Mouse (Mus musculus) lung, adult 2 months (tissue): ENCODE data around the gene Ctnnal1. TPM values are rescaled to one million over a fixed set of nuclear protein-coding genes. Genes with fewer than 3 reads are reported as not detected.
"Not testable (repeated sequence)": the region's sequence is repeated elsewhere in the genome, so short reads cannot be mapped to it uniquely, and the experiment has no call there.

Source experiments
- DNase-seq: peaks from one replicate; pipeline ENCODE4 v3.0.0; 2022
- H3K4me1 ChIP-seq: fragments of 200-500 bp; 2 replicates; pipeline ENCODE4 v1.6.1; 2011; ENCODE audit warnings: low read length; ENCODE audit not compliant: control insufficient read depth, insufficient read depth
- H3K4me3 ChIP-seq: fragments of 200-500 bp; replicated peaks from 2 replicates; pipeline ENCODE3; 2011; ENCODE audit warnings: low read depth, mild to moderate bottlenecking, control low read depth, low read length; ENCODE audit errors: extremely low read depth
- CTCF ChIP-seq: fragments of 200-500 bp; IDR thresholded peaks from 2 replicates; pipeline ENCODE4 v1.5.1; 2011; ENCODE audit warnings: mild to moderate bottlenecking, low read length, control low read depth; ENCODE audit not compliant: insufficient read depth
- POLR2A ChIP-seq: fragments of 200-500 bp; IDR thresholded peaks from 2 replicates; pipeline ENCODE4 v1.6.1; 2011; ENCODE audit warnings: low read depth, mild to moderate bottlenecking, control low read depth, low read length, borderline replicate concordance; ENCODE audit errors: extremely low read depth
- WGBS: fragments of 180-500 bp; shearing (Covaris S2); methylation state at CpG from one replicate; pipeline ENCODE4 v1.1.7; 2018; 5-methylcytosine and 5-hydroxymethylcytosine counted together
- polyA plus RNA-seq: library from polyadenylated mRNA; depleted of rRNA; stranded (reverse); fragments of >200 nt; gene quantifications from 2 replicates; pipeline ENCODE4 v1.2.3, GENCODE M21; 2012

Ctnnal1 gene
- polyA plus RNA-seq, 1 experiment: 8.8 TPM

- TF ChIP-seq POLR2A: no peak
- no peak for TF ChIP-seq CTCF
- 85% methylated on average over 3 of the region's 3 CpGs for WGBS
- H3K4me1 ChIP-seq: 0 out of 2 replicates have a peak, but pooled peaks cover 3% of the 10 kb centered on the region
- DNase-seq: no peak
- no peak overlapping the region for H3K4me3 ChIP-seq
These were observed 29.2 kb upstream of the Ctnnal1 start for GRCm38 (mm10) chr4:56894196-56894595.

- no peak for DNase-seq
- 54% methylated on average over 6 of the region's 6 CpGs for WGBS
- Histone ChIP-seq H3K4me3 (no peak overlapping the region), H3K4me1 (0 out of 2 replicates have a peak, but pooled peaks cover 3% of the 10 kb centered on the region)
- TF ChIP-seq CTCF (no peak), POLR2A (no peak)
These were observed 27.6 kb upstream of the Ctnnal1 start for GRCm38 (mm10) chr4:56892501-56893115.

- DNase-seq: peak; percentile 47
- H3K4me3 ChIP-seq: no peak overlapping the region
- TF ChIP-seq CTCF: no peak
- TF ChIP-seq POLR2A: no peak
- 55% methylated on average over 5 of the region's 5 CpGs for WGBS
- H3K4me1 ChIP-seq: 0 out of 2 replicates have a peak, but pooled peaks cover 3% of the 10 kb centered on the region
These were observed 23.5 kb upstream of the Ctnnal1 start for GRCm38 (mm10) chr4:56888483-56888882.

GRCm38 (mm10) chr4:56886286-56886979, 21.4 kb upstream of the Ctnnal1 start:
- no peaks in the 10 kb centered on the region for H3K4me1 ChIP-seq
- 89% methylated on average over 6 of the region's 6 CpGs for WGBS

GRCm38 (mm10) chr4:56880036-56880703, 15.2 kb upstream of the Ctnnal1 start:
- peaks cover 3% of the 10 kb centered on the region for H3K4me1 ChIP-seq
- WGBS: 64% methylated on average over 11 of the region's 11 CpGs
- no peak for DNase-seq
- H3K4me3 ChIP-seq: no peak overlapping the region
- TF ChIP-seq POLR2A: no peak
- no peak for TF ChIP-seq CTCF

More at GRCm38 (mm10) chr4:56886286-56886979, 21.4 kb upstream of the Ctnnal1 start:
- DNase-seq: no peak
- no peak overlapping the region for H3K4me3 ChIP-seq
- TF ChIP-seq POLR2A (no peak), CTCF (no peak)

- H3K4me1 ChIP-seq: peaks cover 3% of the 10 kb centered on the region
- TF ChIP-seq CTCF (no peak), POLR2A (no peak)
- no peak for DNase-seq
- WGBS: 92% methylated on average over 7 of the region's 7 CpGs
- H3K4me3 ChIP-seq: no peak overlapping the region
These were observed 14.0 kb upstream of the Ctnnal1 start for GRCm38 (mm10) chr4:56878971-56879370.

- DNase-seq, H3K4me3 ChIP-seq, H3K4me1 ChIP-seq: not testable (repeated sequence)
- WGBS: 97% methylated on average over 11 of the region's 11 CpGs
These were observed 5.6 kb upstream of the Ctnnal1 start for GRCm38 (mm10) chr4:56870541-56870940.

- TF ChIP-seq CTCF (no peak), POLR2A (no peak)
- H3K4me3 ChIP-seq: no peak overlapping the region
- H3K4me1 ChIP-seq: peaks cover 5% of the 10 kb centered on the region
- WGBS: 85% methylated on average over 5 of the region's 5 CpGs
- no peak for DNase-seq
These were observed 2.8 kb upstream of the Ctnnal1 start for GRCm38 (mm10) chr4:56867761-56868160.

GRCm38 (mm10) chr4:56865971-56866370, 983 bp upstream of the Ctnnal1 start:
- TF ChIP-seq CTCF (no peak), POLR2A (no peak)
- peaks cover 5% of the 10 kb centered on the region for H3K4me1 ChIP-seq
- no peak for DNase-seq
- H3K4me3 ChIP-seq: no peak overlapping the region
- 34% methylated on average over 4 of the region's 4 CpGs for WGBS
